Mouse (Mus musculus) gastrocnemius, adult 18-20 months (tissue): ENCODE results near the gene Duox1. TPM values are rescaled to one million over a fixed set of nuclear protein-coding genes. Genes with fewer than 3 reads are reported as not detected.

Experiments
- DNase-seq: peaks from one replicate; pipeline ENCODE4 v3.0.0; 2021; ENCODE audit warnings: low spot score
- long read RNA-seq, 2 experiments: library from polyadenylated mRNA; stranded (forward); transcript quantifications; one replicate each; pipeline ENCODE4 v2.0.0; 2021
- total RNA-seq, 2 experiments: library from RNA; stranded (reverse); gene quantifications; 2 replicates each; pipeline ENCODE4 v1.2.3; 2021

The Duox1 gene
- total RNA-seq: under 1 TPM; 0.50 to 0.83 TPM
- long read RNA-seq, experiment 1: 0 reads
- long read RNA-seq, experiment 2: 0 reads

- DNase-seq: no peak
These were observed at the start of gene Duox1 for GRCm38 (mm10) chr2:122315372-122315771. Gene Duox1, plus strand, starts transcription at chr2:122315672.

- no peak for DNase-seq
These were observed 48.9 kb upstream of the Duox1 start for GRCm38 (mm10) chr2:122266407-122267193.

DNA sequence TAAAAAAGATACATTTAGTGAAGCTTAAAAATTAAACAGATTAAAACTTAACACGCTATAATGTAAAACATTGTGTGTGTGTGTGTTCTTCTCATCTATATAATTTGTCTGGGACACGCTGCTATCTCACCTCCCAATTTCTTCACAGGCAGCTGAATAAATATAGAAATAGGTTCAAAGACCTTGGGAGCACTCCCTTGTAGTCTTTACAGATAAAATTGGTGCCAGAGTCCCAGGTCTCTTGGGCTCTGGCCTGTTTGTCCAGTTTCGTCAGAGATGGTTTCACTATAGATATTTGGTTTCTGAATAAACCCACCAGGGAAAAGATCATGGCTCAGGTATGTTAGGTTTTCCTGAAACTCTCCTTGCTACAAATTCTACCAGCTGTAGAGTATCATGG lies 36.7 kb upstream of the Duox1 start:
- no peak for DNase-seq

GRCm38 (mm10) chr2:122284091-122284490 lies 31.4 kb upstream of the Duox1 start:
- DNase-seq: no peak

DNA sequence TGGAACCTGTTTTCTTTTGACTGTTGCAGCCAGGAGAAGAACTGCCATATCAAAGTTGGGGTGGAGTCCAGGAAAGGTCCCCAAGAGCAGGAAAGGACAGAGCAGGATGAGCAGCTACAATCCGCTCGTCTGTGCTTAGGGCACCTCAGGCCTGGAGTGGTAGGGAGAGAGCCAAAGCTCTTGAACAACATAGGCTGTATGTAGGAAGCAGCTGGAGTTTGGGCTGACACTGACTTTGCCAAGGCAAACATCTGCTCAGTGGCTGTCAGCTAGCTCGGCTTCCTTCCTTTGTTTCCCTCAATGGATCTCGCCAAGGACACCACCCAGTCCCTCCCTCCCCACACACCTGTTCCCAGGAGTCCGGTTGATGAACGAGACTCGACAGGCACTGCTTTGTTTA lies 29.3 kb upstream of the Duox1 start:
- DNase-seq: no peak

GRCm38 (mm10) chr2:122294916-122295315 lies 20.6 kb upstream of the Duox1 start:
- DNase-seq: no peak

- no peak for DNase-seq
These were observed 18.0 kb upstream of the Duox1 start for GRCm38 (mm10) chr2:122297271-122298095.

- DNase-seq: no peak
These were observed 17.4 kb upstream of the Duox1 start, which contains the start of gene Duox2 for GRCm38 (mm10) chr2:122298096-122298499. Gene Duox2, minus strand, starts transcription at chr2:122298449.

DNA sequence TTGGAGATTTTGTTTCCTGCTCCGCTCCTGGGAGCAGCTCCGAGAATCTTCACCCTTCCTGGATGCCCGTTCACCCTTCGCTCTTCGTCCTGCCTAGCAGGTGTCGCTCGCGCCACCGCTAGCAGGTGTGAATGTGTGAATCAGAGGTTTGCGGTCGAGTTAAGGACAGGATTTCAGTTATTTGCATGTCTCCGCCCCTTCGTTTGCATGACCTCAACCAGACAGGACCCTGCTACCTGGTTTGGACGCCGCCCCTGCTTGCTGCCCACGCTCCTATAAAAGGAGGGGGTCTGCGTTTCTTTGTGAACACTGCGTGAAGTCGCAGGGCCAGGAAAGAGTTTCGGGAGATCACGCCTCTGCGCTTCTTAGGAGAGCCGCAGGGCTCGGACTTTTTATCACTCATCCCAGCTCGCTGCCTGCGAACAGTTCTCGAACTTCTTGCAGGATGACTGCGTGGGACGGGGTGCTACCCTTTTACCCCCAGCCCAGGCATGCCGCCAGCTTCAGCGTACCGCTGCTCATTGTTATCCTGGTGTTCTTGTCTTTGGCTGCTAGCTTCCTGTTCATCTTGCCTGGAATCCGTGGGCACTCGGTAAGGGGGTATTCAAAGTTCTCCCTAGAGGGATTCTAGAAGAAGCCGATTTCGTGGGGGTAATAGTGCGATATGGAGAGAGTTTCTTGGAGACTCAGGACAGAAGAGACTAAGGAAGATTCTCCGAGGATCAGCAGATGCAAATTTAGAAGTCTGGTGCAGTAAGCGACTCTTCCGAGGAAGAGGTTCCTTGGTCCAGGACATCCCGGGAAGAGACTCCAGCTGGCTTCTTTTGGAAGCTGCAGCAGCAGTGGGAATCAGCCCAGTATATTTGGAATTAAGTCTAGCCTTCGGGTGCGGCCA lies 16.6 kb upstream of the Duox1 start, which contains the start of gene Duoxa2:
Duoxa2 (plus strand) TSS at position 305 of the 895 bp plus-strand sequence.
- no peak for DNase-seq

DNA sequence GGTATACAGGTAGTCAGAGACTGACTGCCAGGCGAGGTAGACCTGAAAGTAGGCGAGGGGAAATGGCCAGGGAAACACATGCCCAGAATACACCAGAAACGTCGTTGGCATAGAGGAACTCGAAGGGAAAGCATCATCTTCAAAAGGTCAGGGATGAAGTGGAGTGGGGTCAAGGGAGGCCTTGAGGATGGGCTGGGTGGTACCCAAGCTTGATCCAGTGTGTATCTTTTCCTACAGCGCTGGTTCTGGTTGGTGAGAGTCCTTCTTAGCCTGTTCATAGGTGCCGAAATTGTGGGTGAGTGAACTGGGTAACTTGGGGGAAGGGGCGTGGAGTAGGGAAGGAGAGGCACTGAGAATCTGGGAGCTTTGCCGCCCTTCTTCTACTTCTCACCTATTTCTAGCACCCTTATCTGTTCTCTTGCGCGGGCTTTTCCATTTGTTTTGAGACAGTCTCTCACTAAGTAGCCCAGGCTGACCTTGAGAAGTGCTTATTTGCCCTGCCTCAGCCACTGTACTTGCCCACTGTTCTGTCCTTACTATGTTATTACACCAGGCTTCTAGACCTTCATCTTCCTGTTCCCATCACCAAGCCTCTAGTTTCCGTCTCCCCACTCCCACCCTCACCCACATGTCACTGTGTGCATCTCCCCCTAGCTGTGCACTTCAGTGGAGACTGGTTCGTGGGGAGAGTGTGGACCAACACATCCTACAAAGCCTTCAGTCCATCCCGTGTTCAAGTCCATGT lies 15.4 kb upstream of the Duox1 start:
- DNase-seq: no peak

DNA sequence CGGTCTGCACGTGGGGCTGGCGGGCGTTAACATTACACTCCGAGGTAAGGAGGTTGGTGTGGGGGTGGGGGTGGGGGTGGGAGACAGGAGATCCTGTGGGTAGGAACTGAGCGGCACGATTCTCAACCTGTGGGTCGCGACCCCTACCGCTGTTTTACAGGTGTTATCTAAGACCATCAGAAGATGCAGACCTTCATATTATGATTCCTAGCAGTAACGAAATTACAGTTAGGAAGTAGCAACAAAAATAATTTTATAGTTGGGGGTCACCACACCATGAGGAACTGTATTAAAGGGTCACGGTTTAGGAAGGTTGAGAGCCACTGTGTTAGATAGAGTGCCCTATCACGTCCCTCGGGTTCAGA lies 14.8 kb upstream of the Duox1 start:
- no peak for DNase-seq

DNA sequence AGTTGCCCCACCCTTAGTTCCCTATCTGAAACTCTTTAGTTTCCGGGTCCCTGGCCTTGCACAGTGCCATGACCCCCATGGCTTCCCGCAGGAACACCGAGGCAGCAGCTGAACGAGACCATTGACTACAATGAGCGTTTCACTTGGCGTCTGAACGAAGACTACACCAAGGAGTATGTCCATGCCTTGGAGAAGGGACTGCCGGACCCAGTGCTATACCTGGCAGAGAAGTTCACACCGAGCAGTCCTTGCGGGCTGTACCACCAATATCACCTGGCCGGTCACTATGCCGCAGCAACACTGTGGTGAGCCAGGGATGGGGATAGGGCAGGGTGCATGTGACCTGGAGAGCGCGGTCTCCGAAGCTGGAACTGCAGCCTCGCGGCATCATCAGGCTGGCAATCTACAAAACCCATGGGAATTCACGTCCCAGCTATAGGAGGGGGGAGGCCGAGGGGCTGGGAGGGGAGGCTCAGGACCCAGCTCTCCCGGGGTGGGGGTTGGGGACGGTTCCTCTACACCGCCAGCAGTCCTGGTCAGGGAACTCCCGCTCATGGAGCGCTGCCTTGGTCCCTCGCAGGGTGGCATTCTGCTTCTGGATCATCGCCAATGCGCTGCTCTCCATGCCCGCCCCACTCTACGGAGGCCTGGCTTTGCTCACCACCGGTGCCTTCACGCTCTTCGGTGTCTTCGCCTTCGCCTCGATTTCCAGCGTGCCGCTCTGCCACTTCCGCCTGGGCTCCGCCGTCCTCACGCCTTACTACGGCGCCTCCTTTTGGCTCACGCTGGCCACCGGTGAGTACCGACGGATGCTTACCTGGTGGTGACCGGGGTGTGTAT lies 14.2 kb upstream of the Duox1 start:
- peak; percentile 12 for DNase-seq

GRCm38 (mm10) chr2:122301921-122302573 lies 13.4 kb upstream of the Duox1 start:
- no peak for DNase-seq

GRCm38 (mm10) chr2:122302574-122303241 lies 12.8 kb upstream of the Duox1 start:
- DNase-seq: peak; percentile 49

DNA sequence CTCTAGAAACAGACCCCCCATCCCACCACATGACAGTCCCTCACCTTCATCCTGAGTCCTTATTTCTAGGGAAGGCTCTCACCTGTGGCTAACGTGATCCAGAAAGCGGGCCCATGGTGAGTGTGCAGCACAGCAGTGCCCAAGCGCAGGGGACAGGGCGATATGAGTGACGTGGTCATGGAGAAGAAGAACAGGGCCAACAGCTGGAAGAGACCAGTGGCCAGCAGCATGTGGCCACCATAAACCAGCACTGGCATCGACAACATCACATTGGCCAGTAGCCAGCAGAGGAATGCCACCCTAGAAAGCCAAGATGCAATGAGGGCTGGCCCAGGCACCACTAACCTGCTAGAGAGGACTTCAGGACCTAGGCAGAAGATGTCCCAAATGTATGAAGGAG lies 10.9 kb upstream of the Duox1 start:
- DNase-seq: no peak

DNA sequence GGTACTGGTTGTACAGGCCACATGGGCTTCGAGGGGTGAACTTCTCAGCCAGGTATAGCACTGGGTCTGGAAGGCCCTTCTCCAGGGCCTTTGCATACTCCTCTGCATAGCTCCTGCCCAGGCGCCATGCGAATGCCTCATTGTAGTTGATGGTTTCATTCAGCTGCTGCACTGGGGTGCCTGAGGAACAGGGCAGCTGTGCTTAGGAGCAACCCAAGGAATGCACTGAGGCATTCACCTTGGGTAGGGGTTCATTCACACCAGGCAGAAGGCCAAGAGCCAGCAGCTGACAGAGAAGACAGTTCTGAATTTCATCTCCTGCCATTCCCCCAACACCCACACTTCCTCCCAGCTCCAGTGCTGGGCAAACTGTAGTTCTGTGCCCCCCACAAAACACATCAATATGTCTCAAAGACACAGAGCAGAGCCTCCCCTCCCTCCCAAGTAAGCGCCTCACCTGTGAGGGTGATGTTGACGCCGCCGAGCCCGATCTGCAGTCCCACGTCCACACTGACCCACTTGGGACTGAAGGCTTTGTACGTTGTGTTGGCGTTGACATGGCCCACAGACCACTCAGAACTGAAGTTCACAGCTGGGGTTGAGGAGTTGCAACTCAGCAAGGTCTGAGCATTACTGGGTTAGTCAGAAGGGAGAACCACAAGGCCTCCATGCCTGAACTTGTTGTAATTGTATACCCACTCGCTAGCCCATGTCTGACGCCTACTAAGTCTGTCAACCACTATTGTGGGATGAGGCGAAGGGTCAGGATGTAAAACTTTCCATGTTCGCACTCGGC lies 10.2 kb upstream of the Duox1 start:
- no peak for DNase-seq

GRCm38 (mm10) chr2:122306184-122306583 lies 9.3 kb upstream of the Duox1 start:
- no peak for DNase-seq

DNA sequence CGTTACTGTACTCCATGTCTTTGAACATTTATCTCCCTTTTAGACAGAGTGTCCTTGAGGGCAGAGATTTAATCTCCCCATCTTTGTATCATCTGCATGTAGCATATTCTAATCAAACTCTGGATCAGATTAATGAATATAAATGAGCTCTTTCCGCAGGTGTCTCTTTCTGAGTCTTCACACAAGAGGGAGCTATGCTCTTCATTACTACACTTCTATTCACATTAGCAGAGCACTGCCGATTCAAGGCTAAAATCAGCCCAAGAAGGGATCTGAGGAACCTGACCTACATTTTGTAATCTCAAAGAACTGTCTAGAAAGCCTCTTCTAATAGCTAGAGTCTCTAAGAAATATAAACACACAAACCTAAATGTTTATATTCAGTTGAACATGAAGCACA lies 5.8 kb upstream of the Duox1 start:
- DNase-seq: no peak
